Mouse (Mus musculus): ENCODE results near the gene Supt16.

The Supt16 gene

GRCm38 (mm10) chr14:52197156-52197878, at the start of gene Supt16:
Gene Supt16 (minus strand): TSS chr14:52197416.
- DNase-seq: peak; percentile 94

GRCm38 (mm10) chr14:52246129-52246528, 48.9 kb upstream of the Supt16 start:
- no peak for DNase-seq

- DNase-seq: no peak
These were observed 47.5 kb upstream of the Supt16 start for GRCm38 (mm10) chr14:52244690-52245042.

GRCm38 (mm10) chr14:52244041-52244689, 46.9 kb upstream of the Supt16 start:
- DNase-seq: peak; percentile 100

- no peak for DNase-seq
These were observed 39.0 kb upstream of the Supt16 start for GRCm38 (mm10) chr14:52236216-52236615.

- DNase-seq: no peak
These were observed 37.9 kb upstream of the Supt16 start for GRCm38 (mm10) chr14:52235165-52235564.

GRCm38 (mm10) chr14:52232249-52232648, 35.0 kb upstream of the Supt16 start:
- DNase-seq: no peak

GRCm38 (mm10) chr14:52225972-52226371, 28.8 kb upstream of the Supt16 start:
- DNase-seq: no peak

GRCm38 (mm10) chr14:52217261-52217660, 20.0 kb upstream of the Supt16 start:
- DNase-seq: no peak

- DNase-seq: no peak
These were observed 2.2 kb upstream of the Supt16 start for GRCm38 (mm10) chr14:52199412-52199811.

- DNase-seq: peak; percentile 28
These were observed 925 bp upstream of the Supt16 start for GRCm38 (mm10) chr14:52198141-52198540.

GRCm38 (mm10) chr14:52196230-52197155, 723 bp downstream of the Supt16 start:
- peak; percentile 54 for DNase-seq

GRCm38 (mm10) chr14:52195691-52196090, 1.5 kb downstream of the Supt16 start:
- peak; percentile 60 for DNase-seq

GRCm38 (mm10) chr14:52190740-52191359, 6.4 kb downstream of the Supt16 start:
- peak; percentile 41 for DNase-seq

- peak; percentile 7 for DNase-seq
These were observed 7.7 kb downstream of the Supt16 start for GRCm38 (mm10) chr14:52189519-52189918.

GRCm38 (mm10) chr14:52188788-52189187, 8.4 kb downstream of the Supt16 start:
- DNase-seq: no peak

GRCm38 (mm10) chr14:52166571-52166970, 30.6 kb downstream of the Supt16 start:
- DNase-seq: no peak

GRCm38 (mm10) chr14:52160911-52161310, 36.3 kb downstream of the Supt16 start:
- DNase-seq: no peak

GRCm38 (mm10) chr14:52155008-52155407, 42.2 kb downstream of the Supt16 start:
- no peak for DNase-seq

- DNase-seq: no peak
These were observed 44.6 kb downstream of the Supt16 start for GRCm38 (mm10) chr14:52152613-52153012.

- DNase-seq: peak; percentile 21
These were observed 45.0 kb downstream of the Supt16 start for GRCm38 (mm10) chr14:52152179-52152578.

- no peak for DNase-seq
These were observed 47.3 kb downstream of the Supt16 start for GRCm38 (mm10) chr14:52149888-52150287.

GRCm38 (mm10) chr14:52146540-52146939, 50.7 kb downstream of the Supt16 start:
- DNase-seq: peak; percentile 29
